Mouse (Mus musculus): ENCODE measurements around the gene Lrrc74b.

DNA sequence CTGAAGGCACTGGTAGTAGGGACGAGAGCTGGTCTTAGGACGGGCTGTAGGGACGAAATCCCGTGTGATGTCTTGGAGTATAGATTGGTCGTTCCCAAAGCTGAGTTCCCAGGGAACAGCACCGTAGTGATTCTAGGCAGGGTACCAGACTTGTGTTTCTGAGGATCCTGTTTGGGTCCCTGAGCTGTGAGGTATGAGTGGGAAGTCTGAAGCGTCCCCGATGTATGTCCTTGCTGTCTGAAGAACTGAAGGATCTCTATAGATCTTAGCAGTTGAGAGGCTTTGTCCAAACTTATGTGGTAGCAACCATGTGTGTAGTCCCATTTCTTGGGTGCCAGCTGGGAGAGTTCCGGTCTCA lies 51.8 kb downstream of the Lrrc74b start:
- TF ChIP-seq CTCF (IDR thresholded peaks at IDR 0.05; ENCODE audit: control insufficient read depth, insufficient read depth, insufficient read length) (no peak), USF1 (IDR thresholded peaks at IDR 0.05; ENCODE audit: low read depth) (no peak), MAX (IDR thresholded peaks at IDR 0.05) (no peak), CEBPB (IDR thresholded peaks at IDR 0.05; ENCODE audit: low read depth) (no peak), MYOD1 (IDR thresholded peaks at IDR 0.05; ENCODE audit: control insufficient read depth, insufficient read length, low read depth) (no peak), FOSL1 (IDR thresholded peaks at IDR 0.05; ENCODE audit: insufficient read depth, low read length, poor library complexity, severe bottlenecking) (no peak), MYOG (IDR thresholded peaks at IDR 0.05; ENCODE audit: control insufficient read depth, extremely low read depth, insufficient read length) (no peak)
